In genomic region chr2:172248106-172248764, GRCm38 (mm10) we compare ENCODE assay signal across 8 mouse cellular contexts. TPM values are rescaled to one million over a fixed set of nuclear protein-coding genes. Genes with fewer than 3 reads are reported as not detected.
A peak's percentile ranks its signal among the peaks of the same experiment; 100 is the strongest.
DNase-seq lines count a peak whose midpoint lies in the region; TF ChIP-seq lines count a peak whose summit lies in the region.

Gene Mc3r, plus strand, starts transcription at chr2:172248492.

- peak within 1 kb of the TSS; percentile 19; the same call in 1 of the 2 replicates for H3K4me3 ChIP-seq in midbrain, embryonic 10.5 days
- peak within 1 kb of the TSS; percentile 44 for H3K4me3 ChIP-seq in testis, adult 2 months (ENCODE audit: control insufficient read depth, low read depth, low read length)

- no peaks in the 10 kb centered on the region for H3K36me3 ChIP-seq in midbrain, embryonic 10.5 days
- H3K36me3 ChIP-seq in testis, adult 2 months (ENCODE audit: control insufficient read depth, insufficient read depth, low read length), result no peaks in the 10 kb centered on the region

- H3K4me1 ChIP-seq in midbrain, embryonic 10.5 days, result 0 out of 2 replicates have a peak, but pooled peaks cover 6% of the 10 kb centered on the region
- H3K4me1 ChIP-seq in testis, adult 2 months (ENCODE audit: control insufficient read depth, insufficient read depth, low read length), result peaks cover 16% of the 10 kb centered on the region

- no peak for TF ChIP-seq POLR2A in testis, adult 2 months (IDR thresholded peaks at IDR 0.05; ENCODE audit: control insufficient read depth, low read depth, low read length)

- H3K27me3 ChIP-seq in midbrain, embryonic 10.5 days (ENCODE audit: low read depth, poor library complexity, severe bottlenecking), result peaks cover 15% of the 10 kb centered on the region
- H3K27me3 ChIP-seq in testis, adult 2 months (ENCODE audit: control insufficient read depth, insufficient read depth, low read length), result no peaks in the 10 kb centered on the region

- 10% methylated on average over 22 of the region's 22 CpGs for WGBS in midbrain, embryonic 10.5 days

- no peak within 1 kb of the TSS for H3K27ac ChIP-seq in midbrain, embryonic 10.5 days (replicated peaks)
- H3K27ac ChIP-seq in testis, adult 2 months (ENCODE audit: control insufficient read depth, insufficient read depth, low read depth, low read length), result no peak within 1 kb of the TSS

- DNase-seq in gastrocnemius, adult 18-20 months (ENCODE audit: low spot score), result peak; percentile 7
- DNase-seq in gastrocnemius, postnatal 36 days, result no peak
- DNase-seq in adrenal gland, adult 2 months, result peak; percentile 72
- DNase-seq in embryo, embryonic 11 days, result peak; percentile 83
- peak; percentile 15 for DNase-seq in heart, postnatal 10 days
- DNase-seq in left cerebral cortex, adult 8-10 months (ENCODE audit: low spot score in 2 of 2), result peak; percentile 20 to 51
- peak; percentile 77 for DNase-seq in midbrain, embryonic 10.5 days (ENCODE audit: low spot score)

- H3K9me3 ChIP-seq in midbrain, embryonic 10.5 days (replicated peaks), result no peaks in the 10 kb centered on the region

- peak; percentile 60; the same call in 1 of the 2 replicates for TF ChIP-seq CTCF in testis, adult 2 months (IDR thresholded peaks at IDR 0.05; ENCODE audit: control insufficient read depth, insufficient read depth, insufficient replicate concordance, low read depth, low read length)

- intact Hi-C loops in gastrocnemius, postnatal 36 days (cut with DNase I), result loop anchor here (5.0 kb wide), 1 partner anchor 79 kb away; no protein-coding TSS in a partner anchor
- intact Hi-C loops in heart, postnatal 10 days (cut with DNase I), result loop anchor here (2.0 kb wide), 1 partner anchor 81 kb away; no protein-coding TSS in a partner anchor

RNA-seq across cellular contexts. Expression of gene Mc3r, which starts in this region (rescaled TPM):
- not detected for total RNA-seq in gastrocnemius, adult 18-20 months (2021)
- total RNA-seq in gastrocnemius, postnatal 36 days (2021), result not detected
- total RNA-seq in adrenal gland, adult 2 months (2021), result not detected
- 0.04 TPM in 1 of 2 replicates, not detected in the other for polyA plus RNA-seq in adrenal gland, adult 2 months (2012; rRNA removed)
- total RNA-seq in heart, postnatal 10 days (2021), result not detected
- total RNA-seq in left cerebral cortex, adult 8-10 months (2022), result under 1 TPM; 0.41 to 0.93 (median 0.53) TPM
- polyA plus RNA-seq in midbrain, embryonic 10.5 days (2016; fragmentation: Nextera tagmentation; extraction: Ambion mirVana), result not detected in 2 replicates
- polyA plus RNA-seq in testis, adult 2 months (2012; rRNA removed), result not detected in 2 replicates

Comparison
In these comparisons a context has a peak if more than half of its experiments do, and no peak if none do; other contexts are left out.
1. Peak in DNase-seq in gastrocnemius, adult 18-20 months; RNA of the gene not detected or under 1 TPM.
2. Peak in DNase-seq in adrenal gland, adult 2 months; RNA of the gene not detected or under 1 TPM.
3. Peak in DNase-seq in heart, postnatal 10 days; RNA of the gene not detected or under 1 TPM.
4. Peak in DNase-seq in left cerebral cortex, adult 8-10 months; RNA of the gene not detected or under 1 TPM.
5. Peak in DNase-seq and H3K4me3 ChIP-seq in midbrain, embryonic 10.5 days; RNA of the gene not detected or under 1 TPM.